Mouse (Mus musculus): ENCODE data around the gene Ercc6.

DNA sequence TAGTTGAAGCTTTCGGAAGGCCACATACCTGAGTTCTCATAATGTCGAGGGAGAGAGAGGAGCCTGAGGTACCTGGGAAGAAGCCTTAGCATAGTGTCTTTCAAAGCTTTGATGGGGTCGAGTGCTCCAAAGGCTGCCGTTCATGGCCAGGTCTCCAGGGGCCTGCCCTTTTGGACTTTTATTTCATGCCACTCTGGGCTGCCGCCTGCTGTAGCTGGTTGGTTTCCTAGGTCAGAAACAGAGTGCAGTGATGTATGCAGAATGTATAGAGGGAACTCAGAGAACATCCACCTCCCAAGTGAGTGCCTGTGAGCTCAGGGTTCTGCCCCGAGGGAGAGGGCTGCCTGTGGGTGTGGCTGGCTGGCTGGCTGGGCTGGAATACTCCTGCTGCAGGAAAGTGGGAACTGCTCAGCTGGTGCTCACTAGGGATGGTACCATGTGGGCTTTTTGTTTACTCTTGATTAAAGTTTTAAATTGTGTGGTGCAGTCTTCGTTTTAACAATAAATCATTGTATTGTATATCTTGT, 7.1 kb downstream of the Ercc6 start:
- no peak for TF ChIP-seq CTCF (IDR thresholded peaks at IDR 0.05; ENCODE audit: low read depth, low read length)
- no peak for TF ChIP-seq GATA1 (IDR thresholded peaks at IDR 0.05; ENCODE audit: borderline replicate concordance, low read length)
- no peak for TF ChIP-seq POLR2AphosphoS5 (IDR thresholded peaks at IDR 0.05; ENCODE audit: insufficient replicate concordance, low read depth, low read length)
- no peak for TF ChIP-seq TAL1 (conservative IDR thresholded peaks at IDR 0.05; ENCODE audit: low read depth, low read length)
- no peak for TF ChIP-seq GATA2 (IDR thresholded peaks at IDR 0.05; ENCODE audit: borderline replicate concordance, low read depth, low read length)

All from G1E (cell line).